Mouse (Mus musculus) intestine, postnatal 0 days (tissue): ENCODE measurements around the gene Gm10203. TPM values are rescaled to one million over a fixed set of nuclear protein-coding genes. Genes with fewer than 3 reads are reported as not detected.
"Not testable (repeated sequence)": the region's sequence is repeated elsewhere in the genome, so short reads cannot be mapped to it uniquely, and the experiment has no call there.

ENCODE experiments used
- ATAC-seq: fragments of 200-750 bp; cut with Nextera tagmentation; 2 replicates; pipeline ENCODE4 v1.8.0; 2017; ENCODE audit warnings: mild to moderate bottlenecking, moderate TSS enrichment, moderate library complexity
- H3K27ac ChIP-seq: fragments of 300-500 bp; sonication (generic); 2 replicates; pipeline ENCODE4 v1.5.1; 2014; ENCODE audit warnings: mild to moderate bottlenecking, low read depth, low read length, moderate library complexity
- H3K27me3 ChIP-seq: fragments of 300-500 bp; sonication (generic); replicated peaks from 2 replicates; pipeline ENCODE4 v1.6.1; 2014; ENCODE audit warnings: low read length, mixed read lengths; ENCODE audit not compliant: control insufficient read depth, insufficient read depth
- H3K36me3 ChIP-seq: fragments of 300-500 bp; sonication (generic); 2 replicates; pipeline ENCODE4 v1.6.1; 2014; ENCODE audit warnings: mild to moderate bottlenecking, moderate library complexity; ENCODE audit not compliant: control insufficient read depth, insufficient read depth
- H3K4me1 ChIP-seq: fragments of 300-500 bp; sonication (generic); replicated peaks from 2 replicates; pipeline ENCODE4 v1.6.1; 2014; ENCODE audit warnings: antibody characterized with exemption, low read length, mixed read lengths; ENCODE audit not compliant: control insufficient read depth, insufficient read depth
- H3K4me2 ChIP-seq: fragments of 300-500 bp; sonication (generic); replicated peaks from 2 replicates; pipeline ENCODE4 v1.6.1; 2014; ENCODE audit warnings: low read depth, mild to moderate bottlenecking, moderate library complexity
- H3K4me3 ChIP-seq: fragments of 300-500 bp; sonication (generic); 2 replicates; pipeline ENCODE4 v1.5.1; 2014; ENCODE audit warnings: low read depth, low read length
- H3K9ac ChIP-seq: fragments of 300-500 bp; sonication (generic); 2 replicates; pipeline ENCODE4 v1.6.1; 2014; ENCODE audit warnings: mild to moderate bottlenecking, low read depth, low read length
- H3K9me3 ChIP-seq: fragments of 300-500 bp; sonication (generic); 2 replicates; pipeline ENCODE4 v1.6.1; 2016; ENCODE audit warnings: mixed run types; ENCODE audit not compliant: control insufficient read depth
- CTCF ChIP-seq: sonication (generic); IDR thresholded peaks from 2 replicates; pipeline ENCODE4 v1.5.1; 2016; ENCODE audit warnings: low read depth, mild to moderate bottlenecking, control low read depth, antibody characterized with exemption, moderate library complexity
- WGBS: fragments of 180-500 bp; shearing (Covaris S2); extraction: QIAGEN DNeasy Blood & Tissue Kit; methylation state at CpG from one replicate; pipeline ENCODE4 v1.1.7; 2014; 5-methylcytosine and 5-hydroxymethylcytosine counted together
- polyA plus RNA-seq: library from polyadenylated mRNA; unstranded; fragments of >200 nt; fragmentation: Nextera tagmentation; extraction: Ambion mirVana; gene quantifications from 2 replicates; pipeline ENCODE4 v1.2.1, GENCODE M21; 2015

Gene Gm10203
- polyA plus RNA-seq, result not detected in 2 replicates

DNA sequence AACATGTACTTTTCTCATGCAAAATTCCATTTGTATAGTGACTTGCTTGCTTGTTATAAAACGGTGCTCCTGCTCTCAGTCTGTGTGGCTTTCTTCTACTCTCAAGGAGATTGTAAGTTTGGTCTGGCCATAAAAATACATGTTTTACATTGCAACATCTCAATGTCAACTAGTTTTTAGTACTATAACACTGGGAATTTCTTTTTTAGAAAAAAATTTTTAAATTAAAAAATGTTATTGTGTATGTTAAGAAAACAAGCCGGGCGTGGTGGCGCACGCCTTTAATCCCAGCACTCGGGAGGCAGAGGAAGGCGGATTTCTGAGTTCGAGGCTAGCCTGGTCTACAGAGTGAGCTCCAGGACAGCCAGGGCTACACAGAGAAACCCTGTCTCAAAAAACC lies at the start of gene Gm10203:
Gm10203 (plus strand) TSS at position 301 of the 400 bp plus-strand sequence.
- 91% methylated on average over 8 of the region's 8 CpGs for WGBS
- not testable (repeated sequence) for ATAC-seq

DNA sequence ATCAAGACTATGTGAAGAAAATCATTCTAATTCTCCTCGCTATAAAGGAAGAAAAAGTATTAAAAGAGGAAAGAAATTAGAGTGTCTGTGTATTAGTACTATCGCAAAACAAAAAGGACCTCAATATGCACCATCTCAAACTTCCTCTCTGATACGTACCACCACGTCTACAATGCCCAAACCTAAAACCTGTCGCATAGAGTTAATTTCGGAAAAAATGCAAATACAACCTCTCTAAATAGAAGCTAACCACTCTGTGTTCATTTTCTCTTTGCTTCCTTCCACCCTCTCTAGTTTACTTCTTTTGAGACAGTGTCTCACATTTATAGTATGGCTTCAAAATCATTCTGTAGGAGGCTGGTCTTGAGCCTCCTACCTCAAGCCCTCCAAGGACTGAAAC lies 37.6 kb upstream of the Gm10203 start:
- no peaks in the 10 kb centered on the region for H3K27me3 ChIP-seq
- no peak overlapping the region for H3K4me3 ChIP-seq
- no peaks in the 10 kb centered on the region for H3K4me1 ChIP-seq
- ATAC-seq, result no peak
- no peak overlapping the region for H3K4me2 ChIP-seq
- no peaks in the 10 kb centered on the region for H3K9me3 ChIP-seq
- no peaks in the 10 kb centered on the region for H3K36me3 ChIP-seq
- no peak for TF ChIP-seq CTCF
- WGBS, result 96% methylated on average over 6 of the region's 6 CpGs
- H3K9ac ChIP-seq, result no peak overlapping the region
- H3K27ac ChIP-seq, result no peak overlapping the region

More for the DNA sequence above, at the start of gene Gm10203:
- not testable (repeated sequence) for H3K4me2 ChIP-seq, H3K9me3 ChIP-seq, H3K9ac ChIP-seq, H3K4me1 ChIP-seq, H3K36me3 ChIP-seq, H3K27me3 ChIP-seq, H3K27ac ChIP-seq, H3K4me3 ChIP-seq

DNA sequence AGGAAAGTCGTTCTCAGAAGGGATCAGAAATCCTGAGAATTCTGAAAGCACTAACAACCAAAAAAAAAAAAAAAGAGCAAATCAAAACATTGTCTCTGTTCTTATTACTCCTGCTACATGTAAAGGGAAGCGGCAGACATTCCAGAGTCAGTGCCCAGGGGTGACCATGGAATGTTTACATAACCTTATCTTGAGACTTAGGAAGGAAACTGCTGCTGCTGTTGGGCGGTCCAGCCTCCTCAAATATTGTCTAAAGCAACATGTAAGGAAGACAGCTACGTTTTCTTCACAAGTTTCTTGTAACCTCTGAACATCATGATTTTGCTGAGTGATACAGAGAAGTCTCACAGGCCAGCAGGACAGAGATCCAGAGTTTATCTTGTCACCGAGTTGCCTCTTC lies 36.5 kb upstream of the Gm10203 start:
- TF ChIP-seq CTCF, result no peak
- Histone ChIP-seq H3K4me2 (0 out of 2 replicates have a peak overlapping the region, but pooled peaks have one; percentile 17), H3K27me3 (no peaks in the 10 kb centered on the region), H3K36me3 (no peaks in the 10 kb centered on the region), H3K9ac (no peak overlapping the region), H3K4me1 (no peaks in the 10 kb centered on the region), H3K9me3 (no peaks in the 10 kb centered on the region), H3K27ac (0 out of 2 replicates have a peak overlapping the region, but pooled peaks have one; percentile 11), H3K4me3 (no peak overlapping the region)
- 8% methylated on average over 5 of the region's 5 CpGs for WGBS
- no peak for ATAC-seq

DNA sequence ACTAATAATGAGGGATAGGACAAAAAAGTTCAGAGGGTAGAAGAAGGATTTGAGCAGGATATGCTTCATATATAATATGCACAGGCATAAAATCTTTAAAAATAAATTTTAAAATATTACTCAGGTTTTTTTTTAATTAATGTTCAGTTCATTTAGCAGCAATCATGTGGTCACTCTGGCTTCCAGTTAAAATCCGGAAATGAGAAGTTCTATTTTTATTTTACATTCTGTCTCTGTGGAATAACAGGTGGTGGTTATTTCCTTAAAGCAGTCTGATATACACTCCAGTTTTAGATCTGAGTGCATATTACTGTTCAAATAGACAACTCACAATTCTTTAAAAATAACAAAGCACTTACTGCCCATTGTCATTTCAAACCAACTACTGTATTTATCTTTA lies 35.4 kb upstream of the Gm10203 start:
- H3K27ac ChIP-seq, result no peak overlapping the region
- WGBS, result 41% methylated on average over 1 of the region's 1 CpGs
- no peak for ATAC-seq
- H3K9me3 ChIP-seq, result no peaks in the 10 kb centered on the region
- no peak overlapping the region for H3K9ac ChIP-seq
- H3K27me3 ChIP-seq, result no peaks in the 10 kb centered on the region
- no peak overlapping the region for H3K4me3 ChIP-seq
- no peaks in the 10 kb centered on the region for H3K36me3 ChIP-seq
- H3K4me1 ChIP-seq, result no peaks in the 10 kb centered on the region
- H3K4me2 ChIP-seq, result no peak overlapping the region
- no peak for TF ChIP-seq CTCF

DNA sequence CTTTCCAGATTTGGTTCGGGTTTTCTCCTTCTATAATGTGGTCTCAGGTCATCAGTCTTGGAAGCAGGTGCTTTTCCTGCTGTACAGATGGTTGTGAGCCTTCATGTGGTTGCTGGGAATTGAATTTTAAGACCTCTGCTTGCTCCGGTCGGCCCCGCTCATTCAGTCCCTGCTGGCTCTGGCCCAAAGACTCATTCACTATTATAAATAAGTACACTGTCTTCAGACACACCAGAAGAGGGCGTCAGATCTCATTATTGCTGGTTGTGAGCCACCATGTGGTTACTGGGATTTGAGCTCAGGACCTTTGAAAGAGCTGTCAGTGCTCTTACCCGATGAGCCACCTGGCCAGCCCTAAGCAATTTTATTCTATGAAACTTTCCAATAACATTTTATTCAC lies 34.6 kb upstream of the Gm10203 start:
- H3K4me1 ChIP-seq, result no peaks in the 10 kb centered on the region
- 66% methylated on average over 6 of the region's 6 CpGs for WGBS

DNA sequence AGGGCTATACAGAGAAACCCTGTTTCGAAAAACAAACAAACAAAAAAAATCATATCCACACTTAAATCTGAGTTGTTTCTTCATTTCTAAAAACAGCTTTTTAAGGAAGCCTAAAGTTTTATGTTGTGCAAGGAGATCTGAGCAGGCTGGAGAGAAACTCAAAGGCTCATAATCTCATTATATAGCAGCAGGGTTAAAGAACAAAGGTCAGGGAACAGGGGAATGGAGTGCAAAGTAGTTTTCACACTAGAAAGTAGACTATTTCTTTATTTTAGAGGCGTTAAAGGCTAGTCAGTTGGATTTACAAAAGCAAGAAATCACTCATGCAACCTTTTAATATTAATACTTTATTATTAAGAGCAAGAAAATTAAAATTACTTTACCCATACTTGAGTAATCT lies 33.7 kb upstream of the Gm10203 start:
- no peaks in the 10 kb centered on the region for H3K4me1 ChIP-seq
- ATAC-seq, result 0 out of 2 replicates have a peak, but pooled peaks have one; percentile 48
- 77% methylated on average over 2 of the region's 2 CpGs for WGBS
- no peaks in the 10 kb centered on the region for H3K27me3 ChIP-seq
- H3K9ac ChIP-seq, result no peak overlapping the region
- no peak for TF ChIP-seq CTCF
- H3K27ac ChIP-seq, result no peak overlapping the region
- H3K4me3 ChIP-seq, result no peak overlapping the region
- no peaks in the 10 kb centered on the region for H3K36me3 ChIP-seq
- no peaks in the 10 kb centered on the region for H3K9me3 ChIP-seq
- H3K4me2 ChIP-seq, result no peak overlapping the region

More for the DNA sequence above, 34.6 kb upstream of the Gm10203 start:
- Histone ChIP-seq H3K9ac (no peak overlapping the region), H3K4me3 (no peak overlapping the region), H3K4me2 (no peak overlapping the region), H3K27ac (no peak overlapping the region), H3K36me3 (no peaks in the 10 kb centered on the region), H3K9me3 (no peaks in the 10 kb centered on the region), H3K27me3 (no peaks in the 10 kb centered on the region)
- TF ChIP-seq CTCF, result peak; percentile 39
- no peak for ATAC-seq

DNA sequence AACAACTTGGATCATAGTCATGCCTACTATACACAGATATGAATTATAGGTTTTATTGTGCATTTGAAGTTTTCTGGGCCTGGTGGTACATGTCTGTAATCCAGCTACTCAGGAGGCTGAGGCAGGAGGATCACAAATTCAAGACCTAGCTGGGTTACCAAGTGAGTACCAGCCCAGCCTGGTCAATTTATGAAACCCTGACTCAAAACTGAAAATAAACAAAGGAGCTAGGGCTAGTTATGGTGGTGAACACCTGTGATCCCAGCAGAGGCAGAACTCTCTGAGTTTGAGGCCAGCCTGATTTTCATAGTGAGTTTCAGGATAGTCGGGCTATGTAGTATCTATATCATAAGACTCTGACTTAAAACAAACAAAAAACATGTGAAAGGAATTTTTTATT lies 32.7 kb upstream of the Gm10203 start:
- no peak for TF ChIP-seq CTCF
- ATAC-seq, result no peak
- H3K9ac ChIP-seq, result no peak overlapping the region
- H3K4me1 ChIP-seq, result no peaks in the 10 kb centered on the region
- H3K36me3 ChIP-seq, result no peaks in the 10 kb centered on the region
- no peak overlapping the region for H3K4me2 ChIP-seq
- H3K27me3 ChIP-seq, result no peaks in the 10 kb centered on the region
- no peaks in the 10 kb centered on the region for H3K9me3 ChIP-seq
- H3K4me3 ChIP-seq, result no peak overlapping the region
- WGBS, result 86% methylated on average over 1 of the region's 1 CpGs
- no peak overlapping the region for H3K27ac ChIP-seq
